Mouse (Mus musculus): ENCODE measurements around the gene Fam241a.
A peak's percentile ranks its signal among the peaks of the same experiment; 100 is the strongest.

Gene Fam241a

GRCm38 (mm10) chr3:127875059-127875458 lies 21.1 kb downstream of the Fam241a start:
- DNase-seq (ENCODE audit: low read depth) = no peak

- DNase-seq (ENCODE audit: low read depth) = no peak
These were observed 21.8 kb downstream of the Fam241a start for GRCm38 (mm10) chr3:127874254-127874883.

- DNase-seq (ENCODE audit: low read depth) = no peak
These were observed 24.5 kb downstream of the Fam241a start for GRCm38 (mm10) chr3:127871575-127871974.

- no peak for DNase-seq (ENCODE audit: low read depth)
These were observed 27.2 kb downstream of the Fam241a start for GRCm38 (mm10) chr3:127868880-127869279.

GRCm38 (mm10) chr3:127868046-127868758 lies 27.9 kb downstream of the Fam241a start:
- no peak for DNase-seq (ENCODE audit: low read depth)

- no peak for DNase-seq (ENCODE audit: low read depth)
These were observed 31.9 kb downstream of the Fam241a start for GRCm38 (mm10) chr3:127864242-127864641.

- DNase-seq (ENCODE audit: low read depth) = no peak
These were observed 32.6 kb downstream of the Fam241a start for GRCm38 (mm10) chr3:127863571-127863970.

GRCm38 (mm10) chr3:127862479-127862878 lies 33.6 kb downstream of the Fam241a start:
- DNase-seq (ENCODE audit: low read depth) = no peak

- no peak for DNase-seq (ENCODE audit: low read depth)
These were observed 34.8 kb downstream of the Fam241a start for GRCm38 (mm10) chr3:127861340-127861739.

- DNase-seq (ENCODE audit: low read depth) = peak; percentile 66
These were observed 42.5 kb downstream of the Fam241a start for GRCm38 (mm10) chr3:127853431-127854206.

- no peak for DNase-seq (ENCODE audit: low read depth)
These were observed 43.4 kb downstream of the Fam241a start for GRCm38 (mm10) chr3:127852722-127853121.

- no peak for DNase-seq (ENCODE audit: low read depth)
These were observed 45.1 kb downstream of the Fam241a start for GRCm38 (mm10) chr3:127850776-127851646.

GRCm38 (mm10) chr3:127849922-127850321 lies 46.2 kb downstream of the Fam241a start:
- DNase-seq (ENCODE audit: low read depth) = peak; percentile 40

GRCm38 (mm10) chr3:127848088-127848808 lies 47.9 kb downstream of the Fam241a start:
- DNase-seq (ENCODE audit: low read depth) = no peak

GRCm38 (mm10) chr3:127843941-127844327 lies 52.2 kb downstream of the Fam241a start:
- no peak for DNase-seq (ENCODE audit: low read depth)

- DNase-seq (ENCODE audit: low read depth) = peak; percentile 68
These were observed 52.7 kb downstream of the Fam241a start for GRCm38 (mm10) chr3:127843324-127843940.

- DNase-seq (ENCODE audit: low read depth) = no peak
These were observed 54.2 kb downstream of the Fam241a start for GRCm38 (mm10) chr3:127841926-127842325.

GRCm38 (mm10) chr3:127837972-127838644 lies 58.0 kb downstream of the Fam241a start:
- DNase-seq (ENCODE audit: low read depth) = no peak

- DNase-seq (ENCODE audit: low read depth) = peak; percentile 92
These were observed 58.8 kb downstream of the Fam241a start, which contains the start of gene Ap1ar for GRCm38 (mm10) chr3:127837154-127837865. Gene Ap1ar, minus strand, starts transcription at chr3:127837523.

GRCm38 (mm10) chr3:127836798-127837153 lies 59.3 kb downstream of the Fam241a start:
- DNase-seq (ENCODE audit: low read depth) = no peak
